Mouse (Mus musculus) hindbrain, embryonic 12.5 days (tissue): Measurements from ENCODE around the gene Fgfbp3. TPM values are rescaled to one million over a fixed set of nuclear protein-coding genes. Genes with fewer than 3 reads are reported as not detected.

Experiments
- ATAC-seq: fragments of 200-750 bp; cut with Nextera tagmentation; 2 replicates; pipeline ENCODE4 v1.8.0; 2017; ENCODE audit warnings: moderate TSS enrichment; ENCODE audit not compliant: low FRiP score
- H3K27ac ChIP-seq: fragments of 300-500 bp; sonication (generic); 2 replicates; pipeline ENCODE4 v1.5.1; 2016; ENCODE audit warnings: mild to moderate bottlenecking
- H3K27me3 ChIP-seq: fragments of 300-500 bp; sonication (generic); 2 replicates; pipeline ENCODE4 v1.6.1; 2016; ENCODE audit warnings: mild to moderate bottlenecking
- H3K36me3 ChIP-seq: fragments of 300-500 bp; sonication (generic); 2 replicates; pipeline ENCODE4 v1.6.1; 2016; ENCODE audit warnings: mild to moderate bottlenecking
- H3K4me1 ChIP-seq: fragments of 300-500 bp; sonication (generic); 2 replicates; pipeline ENCODE4 v1.6.1; 2016
- H3K4me2 ChIP-seq: fragments of 300-500 bp; sonication (generic); replicated peaks from 2 replicates; pipeline ENCODE4 v1.6.1; 2016; ENCODE audit warnings: mild to moderate bottlenecking
- H3K4me3 ChIP-seq: fragments of 300-500 bp; sonication (generic); 2 replicates; pipeline ENCODE4 v1.5.1; 2016; ENCODE audit warnings: mild to moderate bottlenecking
- H3K9ac ChIP-seq: fragments of 300-500 bp; sonication (generic); 2 replicates; pipeline ENCODE4 v1.6.1; 2016; ENCODE audit warnings: mild to moderate bottlenecking, moderate library complexity
- H3K9me3 ChIP-seq: fragments of 300-500 bp; sonication (generic); replicated peaks from 2 replicates; pipeline ENCODE4 v1.6.1; 2016; ENCODE audit warnings: mild to moderate bottlenecking
- WGBS: fragments of 180-500 bp; shearing (Covaris S2); methylation state at CpG from one replicate; pipeline ENCODE4 v1.1.7; 2016; 5-methylcytosine and 5-hydroxymethylcytosine counted together
- polyA plus RNA-seq: library from polyadenylated mRNA; unstranded; fragments of >200 nt; fragmentation: Nextera tagmentation; extraction: Ambion mirVana; gene quantifications from 2 replicates; pipeline ENCODE4 v1.2.1, GENCODE M21; 2016

Gene Fgfbp3
- polyA plus RNA-seq, 1 experiment from 2014 or later: 42.7 TPM

DNA sequence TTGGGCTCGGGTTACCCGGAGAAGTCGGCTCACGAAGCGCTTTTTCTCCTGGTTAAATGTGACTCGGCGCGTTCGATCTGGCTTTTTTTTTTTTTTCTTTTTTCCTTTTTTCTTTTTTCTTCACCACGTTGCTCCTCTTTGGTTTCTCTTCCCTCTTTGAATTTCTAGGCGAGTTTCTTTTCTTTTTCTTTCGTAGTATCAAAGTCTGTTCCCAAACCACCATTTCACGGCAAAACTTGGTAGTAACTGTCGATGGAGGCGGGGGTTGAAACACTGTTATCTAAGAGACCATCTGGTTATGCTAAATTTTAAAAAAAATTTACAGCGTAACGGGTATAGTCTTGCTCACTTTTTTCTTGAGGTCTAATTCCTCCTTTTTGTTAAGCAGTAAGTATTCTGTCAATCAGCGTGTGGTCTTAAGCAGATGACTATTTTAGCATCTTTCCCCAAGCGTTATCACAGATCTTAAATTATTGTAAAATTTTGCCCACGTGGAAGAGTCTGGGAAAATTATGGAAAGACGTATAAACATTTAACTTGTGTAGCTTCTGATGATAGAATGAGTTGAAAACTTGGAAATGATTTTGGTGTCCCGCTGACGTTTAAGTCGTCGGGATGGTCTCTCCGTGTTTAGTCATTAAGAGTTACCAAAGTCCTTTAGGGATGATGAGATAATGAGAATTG, 7.3 kb upstream of the Fgfbp3 start:
- Histone ChIP-seq H3K9me3 (no peaks in the 10 kb centered on the region), H3K27ac (peak overlapping the region; percentile 96), H3K4me3 (peak overlapping the region; percentile 91), H3K4me1 (peaks cover 16% of the 10 kb centered on the region), H3K36me3 (no peaks in the 10 kb centered on the region), H3K9ac (peak overlapping the region; percentile 93), H3K4me2 (peak overlapping the region; percentile 86), H3K27me3 (no peaks in the 10 kb centered on the region)
- ATAC-seq: no peak
- WGBS: 2% methylated on average over 26 of the region's 26 CpGs

GRCm38 (mm10) chr19:36925671-36926552, 6.5 kb upstream of the Fgfbp3 start, which contains the start of gene Btaf1:
Btaf1 (plus strand) TSS chr19:36926079.
- ATAC-seq: peak; percentile 98
- Histone ChIP-seq H3K27me3 (no peaks in the 10 kb centered on the region), H3K4me3 (peak within 1 kb of the TSS; percentile 91), H3K9ac (peak within 1 kb of the TSS; percentile 93), H3K4me2 (peak within 1 kb of the TSS; percentile 86), H3K36me3 (no peaks in the 10 kb centered on the region), H3K27ac (peak within 1 kb of the TSS; percentile 96), H3K9me3 (no peaks in the 10 kb centered on the region), H3K4me1 (peaks cover 16% of the 10 kb centered on the region)
- under 1% methylated on average over 96 of the region's 98 CpGs for WGBS

GRCm38 (mm10) chr19:36922936-36923335, 3.5 kb upstream of the Fgfbp3 start:
- Histone ChIP-seq H3K4me1 (peaks cover 24% of the 10 kb centered on the region), H3K9me3 (no peaks in the 10 kb centered on the region), H3K4me2 (no peak overlapping the region), H3K27me3 (no peaks in the 10 kb centered on the region), H3K36me3 (no peaks in the 10 kb centered on the region), H3K27ac (no peak overlapping the region), H3K9ac (no peak overlapping the region), H3K4me3 (no peak overlapping the region)
- WGBS: 58% methylated on average over 3 of the region's 3 CpGs
- no peak for ATAC-seq

DNA sequence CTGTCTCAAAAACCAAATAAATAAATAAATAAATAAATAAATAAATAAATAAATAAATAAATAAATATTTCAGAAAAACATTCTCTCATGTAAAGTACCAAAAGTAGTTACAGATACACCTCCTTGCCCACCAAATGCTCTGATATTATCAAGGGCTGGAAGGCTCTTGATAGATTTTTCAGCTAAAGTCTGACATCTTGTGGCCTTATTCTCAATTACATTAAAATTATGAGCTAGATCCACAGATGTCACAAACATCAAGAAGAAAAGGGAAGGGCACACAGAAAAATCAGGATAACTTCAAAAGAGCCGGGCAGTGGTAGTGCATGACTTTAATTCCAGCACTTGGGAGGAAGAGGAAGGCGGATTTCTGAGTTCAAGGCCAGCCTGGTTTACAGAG, 2.6 kb upstream of the Fgfbp3 start:
- Histone ChIP-seq H3K4me2 (no peak overlapping the region), H3K4me3 (no peak overlapping the region), H3K27me3 (no peaks in the 10 kb centered on the region), H3K9me3 (no peaks in the 10 kb centered on the region), H3K4me1 (peaks cover 18% of the 10 kb centered on the region), H3K36me3 (no peaks in the 10 kb centered on the region), H3K27ac (no peak overlapping the region), H3K9ac (no peak overlapping the region)
- ATAC-seq: no peak
- WGBS: 41% methylated on average over 2 of the region's 2 CpGs

DNA sequence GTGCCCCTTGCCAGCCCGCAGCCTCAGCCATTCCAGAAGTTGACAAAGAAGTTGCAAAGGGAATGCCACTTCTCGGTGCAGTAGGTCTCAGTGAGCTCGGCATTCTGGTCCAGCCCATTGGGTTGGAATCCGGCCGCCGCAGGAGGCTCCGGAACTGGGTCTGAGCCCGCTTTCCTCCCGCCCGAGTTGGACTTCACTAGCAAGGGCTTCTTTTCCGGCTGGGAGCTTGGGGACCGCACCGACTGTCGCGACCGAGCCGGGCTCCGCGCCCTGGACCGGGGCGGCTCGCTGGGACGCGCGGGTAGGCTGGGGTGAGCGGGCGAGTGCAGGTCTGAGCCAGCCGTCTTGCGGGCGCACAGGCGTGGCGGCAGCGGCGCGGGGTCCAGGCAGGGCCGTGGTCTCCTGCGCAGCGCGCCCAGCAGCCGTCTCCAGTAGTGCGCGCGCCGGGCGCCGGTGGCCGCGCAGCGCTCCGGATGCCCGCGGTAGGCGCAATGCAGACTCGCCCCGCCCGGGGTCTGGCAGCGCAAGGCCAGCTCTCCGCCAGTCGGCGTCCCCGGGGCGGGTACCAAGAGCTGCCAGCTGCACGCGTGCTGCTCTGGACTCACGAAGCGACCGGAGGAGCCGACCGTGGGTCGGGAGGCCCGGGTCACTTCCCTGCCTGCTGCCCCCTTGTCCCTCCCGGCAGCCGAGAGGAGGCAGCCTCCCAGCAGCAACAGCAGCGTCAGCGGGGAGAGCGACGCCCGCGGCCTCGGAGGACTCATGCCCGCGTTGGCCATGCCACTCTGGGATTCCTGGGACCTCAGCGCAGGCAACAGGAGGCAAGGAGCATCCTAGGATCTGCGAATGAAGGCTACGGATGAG, 744 bp downstream of the Fgfbp3 start:
- Histone ChIP-seq H3K9me3 (no peaks in the 10 kb centered on the region), H3K27ac (peak overlapping the region; percentile 93), H3K9ac (peak overlapping the region; percentile 88), H3K4me3 (peak overlapping the region; percentile 91), H3K4me1 (peaks cover 8% of the 10 kb centered on the region), H3K36me3 (no peaks in the 10 kb centered on the region), H3K27me3 (0 out of 2 replicates have a peak, but pooled peaks cover 2% of the 10 kb centered on the region), H3K4me2 (peak overlapping the region; percentile 81)
- WGBS: under 1% methylated on average over 82 of the region's 85 CpGs
- ATAC-seq: peak; percentile 90

DNA sequence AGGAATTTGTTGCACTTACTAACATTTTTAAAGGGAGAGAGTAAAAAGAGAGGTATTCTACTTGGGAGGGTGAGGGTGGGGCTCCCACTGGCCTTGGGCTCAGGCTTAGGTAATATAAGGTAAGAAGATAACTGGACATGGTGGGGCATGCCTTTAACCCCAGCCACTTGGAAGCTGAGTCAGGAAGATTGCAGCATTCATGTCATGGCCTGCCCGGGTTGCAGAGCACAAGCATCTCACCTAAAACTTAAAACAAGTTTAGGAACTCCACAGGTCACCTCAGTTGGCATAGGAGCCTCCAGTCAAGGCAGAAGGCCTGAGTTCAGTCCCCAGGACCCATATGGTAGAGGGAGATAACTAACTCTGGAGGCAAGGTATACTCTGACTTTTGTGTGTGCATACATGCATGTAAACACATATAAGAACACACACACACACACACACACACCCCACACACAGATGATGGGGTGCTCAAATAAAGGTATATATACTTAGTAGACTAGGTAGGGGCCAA, 2.5 kb downstream of the Fgfbp3 start:
- H3K27me3 ChIP-seq: 0 out of 2 replicates have a peak, but pooled peaks cover 9% of the 10 kb centered on the region
- no peak overlapping the region; the same call in 1 of the 2 replicates for H3K4me2 ChIP-seq
- WGBS: 93% methylated on average over 1 of the region's 1 CpGs
- no peaks in the 10 kb centered on the region for H3K36me3 ChIP-seq
- H3K4me1 ChIP-seq: peaks cover 8% of the 10 kb centered on the region
- no peak overlapping the region for H3K9ac ChIP-seq
- no peak for ATAC-seq
- H3K27ac ChIP-seq: no peak overlapping the region
- H3K9me3 ChIP-seq: no peaks in the 10 kb centered on the region
- no peak overlapping the region for H3K4me3 ChIP-seq

- H3K4me1 ChIP-seq: peaks cover 12% of the 10 kb centered on the region
- 0 out of 2 replicates have a peak, but pooled peaks cover 9% of the 10 kb centered on the region for H3K27me3 ChIP-seq
- no peak overlapping the region for H3K4me3 ChIP-seq
- no peak overlapping the region for H3K9ac ChIP-seq
- 74% methylated on average over 4 of the region's 4 CpGs for WGBS
- no peak overlapping the region for H3K27ac ChIP-seq
- H3K9me3 ChIP-seq: no peaks in the 10 kb centered on the region
- no peak overlapping the region for H3K4me2 ChIP-seq
- H3K36me3 ChIP-seq: no peaks in the 10 kb centered on the region
- no peak for ATAC-seq
These were observed 3.2 kb downstream of the Fgfbp3 start for GRCm38 (mm10) chr19:36916206-36916605.

GRCm38 (mm10) chr19:36913064-36913463, 6.4 kb downstream of the Fgfbp3 start:
- Histone ChIP-seq H3K4me2 (no peak overlapping the region), H3K9me3 (no peaks in the 10 kb centered on the region), H3K27me3 (0 out of 2 replicates have a peak, but pooled peaks cover 12% of the 10 kb centered on the region), H3K9ac (no peak overlapping the region), H3K4me1 (peaks cover 4% of the 10 kb centered on the region; the same call in 1 of the 2 replicates), H3K4me3 (no peak overlapping the region), H3K36me3 (no peaks in the 10 kb centered on the region), H3K27ac (no peak overlapping the region)
- 71% methylated on average over 7 of the region's 7 CpGs for WGBS
- no peak for ATAC-seq

GRCm38 (mm10) chr19:36910424-36911045, 8.9 kb downstream of the Fgfbp3 start:
- Histone ChIP-seq H3K4me2 (no peak overlapping the region), H3K9me3 (no peaks in the 10 kb centered on the region), H3K27me3 (0 out of 2 replicates have a peak, but pooled peaks cover 12% of the 10 kb centered on the region), H3K4me3 (no peak overlapping the region), H3K27ac (peak overlapping the region; percentile 48; the same call in 1 of the 2 replicates), H3K4me1 (peaks cover 4% of the 10 kb centered on the region; the same call in 1 of the 2 replicates), H3K9ac (no peak overlapping the region), H3K36me3 (no peaks in the 10 kb centered on the region)
- ATAC-seq: peak; percentile 90
- WGBS: 20% methylated on average over 12 of the region's 12 CpGs

DNA sequence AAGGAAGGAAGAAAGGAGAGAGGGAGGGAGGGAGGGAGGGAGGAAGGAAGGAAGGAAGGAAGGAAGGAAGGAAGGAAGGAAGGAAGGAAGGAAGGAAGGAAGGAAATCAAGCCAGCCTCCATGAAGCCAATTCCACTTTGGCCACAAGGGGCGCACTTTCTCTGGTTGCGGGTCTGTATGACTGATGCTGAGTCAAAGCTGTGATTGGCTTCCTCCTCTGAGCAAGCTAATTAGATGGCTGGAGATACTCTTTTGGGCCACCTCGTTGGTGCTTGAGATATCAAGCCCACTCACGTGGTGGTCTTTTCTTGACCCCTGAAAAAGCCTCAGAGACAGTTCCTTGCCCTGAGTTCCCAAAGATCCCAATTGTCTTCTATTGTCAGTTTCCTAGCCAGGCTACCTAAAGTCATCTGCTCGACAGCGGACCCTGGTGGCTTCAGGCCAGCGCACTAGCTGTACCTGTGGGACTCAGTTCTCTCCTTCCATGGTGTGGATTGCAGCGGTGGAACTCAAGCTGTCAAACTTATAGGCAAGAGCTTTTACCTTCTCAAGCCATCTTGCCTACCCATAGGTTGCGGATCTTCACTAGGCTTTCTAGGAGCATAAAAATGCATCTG, 9.6 kb downstream of the Fgfbp3 start:
- no peak overlapping the region for H3K4me3 ChIP-seq
- H3K4me1 ChIP-seq: peaks cover 4% of the 10 kb centered on the region; the same call in 1 of the 2 replicates
- 0 out of 2 replicates have a peak, but pooled peaks have one; percentile 33 for ATAC-seq
- no peak overlapping the region for H3K9ac ChIP-seq
- H3K27ac ChIP-seq: peak overlapping the region; percentile 48; the same call in 1 of the 2 replicates
- no peaks in the 10 kb centered on the region for H3K9me3 ChIP-seq
- no peaks in the 10 kb centered on the region for H3K36me3 ChIP-seq
- 18% methylated on average over 9 of the region's 9 CpGs for WGBS
- 0 out of 2 replicates have a peak, but pooled peaks cover 10% of the 10 kb centered on the region for H3K27me3 ChIP-seq
- H3K4me2 ChIP-seq: no peak overlapping the region

- 0 out of 2 replicates have a peak, but pooled peaks cover 10% of the 10 kb centered on the region for H3K27me3 ChIP-seq
- H3K4me1 ChIP-seq: peaks cover 7% of the 10 kb centered on the region; the same call in 1 of the 2 replicates
- WGBS: 81% methylated on average over 3 of the region's 3 CpGs
- no peak for ATAC-seq
- no peak overlapping the region for H3K4me2 ChIP-seq
- H3K9ac ChIP-seq: no peak overlapping the region
- H3K4me3 ChIP-seq: no peak overlapping the region
- H3K36me3 ChIP-seq: no peaks in the 10 kb centered on the region
- H3K27ac ChIP-seq: no peak overlapping the region
- H3K9me3 ChIP-seq: no peaks in the 10 kb centered on the region
These were observed 10.3 kb downstream of the Fgfbp3 start for GRCm38 (mm10) chr19:36909150-36909549.
